Mouse (Mus musculus): ENCODE results near the gene Chd3. TPM values are rescaled to one million over a fixed set of nuclear protein-coding genes. Genes with fewer than 3 reads are reported as not detected.

Chd3 gene
- polyA plus RNA-seq, 1 experiment from 2014 or later, result 8.7 TPM

DNA sequence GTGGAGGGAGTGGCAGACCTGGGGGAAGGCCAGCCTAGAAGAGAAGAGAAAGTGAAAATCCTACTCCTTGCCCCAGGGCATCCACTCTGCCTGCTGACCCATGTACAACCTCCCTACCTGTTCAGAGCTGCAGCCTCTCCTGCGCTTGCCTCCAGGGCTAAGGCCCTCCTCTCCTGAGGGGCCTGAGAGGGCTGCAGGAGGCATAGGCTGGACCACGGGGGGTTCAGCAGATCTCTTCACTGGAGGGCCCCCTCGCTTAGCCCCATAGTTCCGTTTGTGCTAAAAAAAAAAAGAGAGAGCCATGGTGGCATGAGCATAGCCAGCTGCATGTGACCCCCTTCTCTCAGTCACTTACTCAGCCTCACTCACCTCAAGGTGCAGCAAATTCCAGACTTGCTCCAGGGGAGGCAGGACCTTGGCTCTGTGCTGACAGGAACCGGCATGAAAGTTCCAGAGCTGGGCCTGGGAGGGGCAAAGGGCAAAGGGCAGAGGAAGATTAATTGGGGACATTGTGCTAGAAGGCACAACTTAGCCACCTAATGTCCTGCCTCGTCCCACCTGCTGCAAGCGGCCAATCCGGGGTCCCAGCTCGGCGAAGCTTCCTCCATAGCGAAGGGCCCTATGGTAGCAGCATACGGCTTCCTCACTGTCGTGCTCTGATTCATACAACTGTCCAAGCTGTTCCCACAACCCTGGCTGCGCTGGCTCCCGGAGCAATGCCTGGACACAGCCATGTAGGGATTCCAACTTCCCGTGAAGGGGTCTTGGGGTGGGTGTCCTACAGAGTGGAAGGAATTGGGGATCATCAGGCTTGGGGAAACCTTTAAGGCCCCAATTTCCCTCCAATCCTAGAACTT is 37.9 kb upstream of the Chd3 start:
- no peak overlapping the region for H3K4me2 ChIP-seq (ENCODE audit: low read depth, low read length)
- peaks cover 45% of the 10 kb centered on the region for H3K36me3 ChIP-seq (replicated peaks; ENCODE audit: insufficient read depth, low read length)

DNA sequence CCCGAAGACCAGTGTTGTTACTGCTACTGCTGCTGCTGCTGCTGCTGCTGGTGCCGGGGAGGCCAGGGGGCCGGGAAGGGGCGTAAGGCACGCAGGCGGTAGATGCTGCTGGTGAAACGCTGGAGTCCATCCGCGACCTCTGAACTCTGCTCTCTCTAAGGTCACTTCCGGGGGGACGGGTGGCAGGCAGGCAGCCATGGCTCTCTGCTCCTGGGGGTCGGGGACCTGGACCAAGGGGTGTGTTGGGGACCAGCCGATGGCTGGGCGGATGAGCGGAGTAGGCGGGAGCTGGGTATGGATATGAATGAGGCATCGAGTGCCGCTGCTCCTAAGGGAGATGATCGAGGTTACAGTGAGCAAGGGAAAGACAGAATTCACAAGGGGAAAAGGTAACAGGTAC is 37.1 kb upstream of the Chd3 start:
- Histone ChIP-seq H3K27ac (ENCODE audit: low read depth) (no peak overlapping the region), H3K36me3 (replicated peaks; ENCODE audit: insufficient read depth, low read length) (peaks cover 52% of the 10 kb centered on the region), H3K9ac (replicated peaks) (no peak overlapping the region), H3K9me3 (ENCODE audit: low read length) (no peaks in the 10 kb centered on the region), H3K4me3 (ENCODE audit: low read depth, low read length) (no peak overlapping the region), H3K4me2 (ENCODE audit: low read depth, low read length) (no peak overlapping the region), H3K4me1 (ENCODE audit: insufficient read depth) (peaks cover 7% of the 10 kb centered on the region), H3K27me3 (ENCODE audit: insufficient read depth, low read length) (no peaks in the 10 kb centered on the region)
- ATAC-seq, result no peak
- WGBS (ENCODE audit: insufficient replicate concordance), result 84% methylated on average over 19 of the region's 19 CpGs
- peak; percentile 13 for DNase-seq
- TF ChIP-seq EP300 (IDR thresholded peaks at IDR 0.05; ENCODE audit: low read depth), result no peak
- no peak for TF ChIP-seq CTCF (IDR thresholded peaks at IDR 0.05; ENCODE audit: low read depth)

More for the DNA sequence above, 37.9 kb upstream of the Chd3 start:
- no peak for TF ChIP-seq CTCF (IDR thresholded peaks at IDR 0.05; ENCODE audit: low read depth)
- no peak for TF ChIP-seq EP300 (IDR thresholded peaks at IDR 0.05; ENCODE audit: low read depth)
- Histone ChIP-seq H3K27ac (ENCODE audit: low read depth) (no peak overlapping the region), H3K9ac (replicated peaks) (no peak overlapping the region), H3K4me1 (ENCODE audit: insufficient read depth) (peaks cover 11% of the 10 kb centered on the region), H3K27me3 (ENCODE audit: insufficient read depth, low read length) (no peaks in the 10 kb centered on the region), H3K4me3 (ENCODE audit: low read depth, low read length) (no peak overlapping the region), H3K9me3 (ENCODE audit: low read length) (no peaks in the 10 kb centered on the region)
- ATAC-seq (no peak), DNase-seq (no peak)
- 80% methylated on average over 16 of the region's 16 CpGs for WGBS (ENCODE audit: insufficient replicate concordance)

DNA sequence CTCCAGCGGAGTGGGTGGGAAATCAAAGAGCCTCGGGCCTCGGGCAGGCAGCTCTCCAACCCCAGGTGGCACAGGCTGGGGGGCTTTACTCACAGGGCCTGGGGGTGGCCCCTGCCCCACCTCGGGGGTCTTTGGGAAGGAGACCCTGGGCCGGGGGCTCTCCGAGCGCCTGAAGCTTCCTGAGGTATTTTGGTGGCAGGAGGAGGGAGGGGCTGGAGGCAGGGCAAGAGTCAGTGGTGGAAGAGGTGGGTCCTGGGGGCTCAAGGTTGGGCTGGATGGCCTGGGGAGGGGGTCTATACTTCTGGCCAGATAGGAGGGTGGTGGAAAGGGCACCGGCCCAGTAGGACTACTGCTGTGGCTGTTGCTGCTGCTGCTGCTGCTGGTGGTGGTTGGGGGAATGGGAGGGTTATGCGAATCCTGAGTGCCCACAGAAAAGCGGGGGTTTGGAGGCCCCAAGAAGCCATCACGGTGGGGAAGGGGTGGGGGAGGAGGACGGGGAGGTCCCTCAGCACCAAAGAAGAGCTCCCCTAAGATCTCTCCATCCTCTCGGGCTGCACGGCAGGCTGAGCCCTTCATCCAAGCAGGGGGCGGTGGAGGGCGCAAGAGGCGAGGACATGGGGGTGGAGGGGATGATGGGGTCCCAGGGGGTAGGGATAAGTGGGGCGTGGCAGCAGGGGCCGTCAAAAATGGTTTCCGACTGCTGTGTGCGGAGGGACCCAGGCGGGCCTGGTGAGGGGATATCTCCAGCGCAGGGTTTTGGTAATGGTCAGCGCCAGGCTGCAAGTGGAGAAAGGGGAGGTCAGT is 36.4 kb upstream of the Chd3 start:
- Histone ChIP-seq H3K27me3 (ENCODE audit: insufficient read depth, low read length) (no peaks in the 10 kb centered on the region), H3K4me3 (ENCODE audit: low read depth, low read length) (no peak overlapping the region), H3K9ac (replicated peaks) (no peak overlapping the region), H3K27ac (ENCODE audit: low read depth) (no peak overlapping the region), H3K4me2 (ENCODE audit: low read depth, low read length) (no peak overlapping the region), H3K36me3 (replicated peaks; ENCODE audit: insufficient read depth, low read length) (peaks cover 57% of the 10 kb centered on the region), H3K9me3 (ENCODE audit: low read length) (no peaks in the 10 kb centered on the region), H3K4me1 (ENCODE audit: insufficient read depth) (peaks cover 7% of the 10 kb centered on the region)
- WGBS (ENCODE audit: insufficient replicate concordance), result 87% methylated on average over 24 of the region's 24 CpGs
- ATAC-seq (no peak), DNase-seq (no peak)
- TF ChIP-seq CTCF (IDR thresholded peaks at IDR 0.05; ENCODE audit: low read depth) (no peak), EP300 (IDR thresholded peaks at IDR 0.05; ENCODE audit: low read depth) (no peak)

DNA sequence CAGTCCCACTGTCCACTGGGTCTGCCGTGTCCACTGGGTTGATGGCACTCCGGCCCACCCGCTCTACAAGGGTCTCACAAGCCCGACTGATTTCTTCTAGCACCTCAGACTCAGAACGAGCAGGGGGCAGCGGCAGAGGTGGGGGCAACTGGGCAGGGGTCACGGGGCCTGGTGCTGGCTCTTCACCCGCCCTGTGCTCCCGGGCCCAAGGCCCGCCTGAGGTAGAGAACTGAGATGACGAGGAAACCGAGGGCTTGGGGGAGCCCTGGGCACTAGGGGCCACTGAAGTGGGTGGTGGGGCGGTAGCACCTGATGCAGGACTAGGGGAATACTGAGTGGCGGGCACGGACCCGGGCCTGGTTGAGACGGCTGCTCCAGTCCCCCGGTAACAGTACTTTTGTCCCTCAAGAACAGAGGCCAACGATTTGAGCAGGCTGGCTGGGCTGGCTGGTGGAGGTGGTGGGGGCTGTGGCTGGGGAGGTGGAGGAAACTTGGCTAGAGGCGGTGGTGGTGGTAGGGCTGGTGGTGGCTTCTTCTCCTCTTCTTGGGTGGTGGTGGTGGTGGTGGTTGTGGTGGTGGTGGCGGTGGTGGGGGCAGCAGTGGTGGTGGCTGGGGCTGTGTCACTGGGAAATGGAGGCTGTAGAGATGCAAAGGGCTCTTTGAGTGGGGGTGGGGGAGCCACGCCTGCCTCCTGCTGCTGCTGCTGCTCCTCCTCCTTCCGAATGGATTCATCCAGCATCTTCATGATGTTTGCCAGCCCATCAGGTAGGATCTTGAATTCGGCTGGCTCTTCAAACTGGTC is 35.6 kb upstream of the Chd3 start:
- no peak overlapping the region for H3K27ac ChIP-seq (ENCODE audit: low read depth)
- H3K4me3 ChIP-seq (ENCODE audit: low read depth, low read length), result no peak overlapping the region
- TF ChIP-seq CTCF (IDR thresholded peaks at IDR 0.05; ENCODE audit: low read depth) (no peak), EP300 (IDR thresholded peaks at IDR 0.05; ENCODE audit: low read depth) (no peak)
- DNase-seq (no peak), ATAC-seq (no peak)
- peaks cover 65% of the 10 kb centered on the region for H3K36me3 ChIP-seq (replicated peaks; ENCODE audit: insufficient read depth, low read length)
- no peak overlapping the region for H3K4me2 ChIP-seq (ENCODE audit: low read depth, low read length)
- WGBS (ENCODE audit: insufficient replicate concordance), result 91% methylated on average over 23 of the region's 24 CpGs
- H3K27me3 ChIP-seq (ENCODE audit: insufficient read depth, low read length), result no peaks in the 10 kb centered on the region
- H3K4me1 ChIP-seq (ENCODE audit: insufficient read depth), result peaks cover 7% of the 10 kb centered on the region
- H3K9ac ChIP-seq (replicated peaks), result no peak overlapping the region
- no peaks in the 10 kb centered on the region for H3K9me3 ChIP-seq (ENCODE audit: low read length)

DNA sequence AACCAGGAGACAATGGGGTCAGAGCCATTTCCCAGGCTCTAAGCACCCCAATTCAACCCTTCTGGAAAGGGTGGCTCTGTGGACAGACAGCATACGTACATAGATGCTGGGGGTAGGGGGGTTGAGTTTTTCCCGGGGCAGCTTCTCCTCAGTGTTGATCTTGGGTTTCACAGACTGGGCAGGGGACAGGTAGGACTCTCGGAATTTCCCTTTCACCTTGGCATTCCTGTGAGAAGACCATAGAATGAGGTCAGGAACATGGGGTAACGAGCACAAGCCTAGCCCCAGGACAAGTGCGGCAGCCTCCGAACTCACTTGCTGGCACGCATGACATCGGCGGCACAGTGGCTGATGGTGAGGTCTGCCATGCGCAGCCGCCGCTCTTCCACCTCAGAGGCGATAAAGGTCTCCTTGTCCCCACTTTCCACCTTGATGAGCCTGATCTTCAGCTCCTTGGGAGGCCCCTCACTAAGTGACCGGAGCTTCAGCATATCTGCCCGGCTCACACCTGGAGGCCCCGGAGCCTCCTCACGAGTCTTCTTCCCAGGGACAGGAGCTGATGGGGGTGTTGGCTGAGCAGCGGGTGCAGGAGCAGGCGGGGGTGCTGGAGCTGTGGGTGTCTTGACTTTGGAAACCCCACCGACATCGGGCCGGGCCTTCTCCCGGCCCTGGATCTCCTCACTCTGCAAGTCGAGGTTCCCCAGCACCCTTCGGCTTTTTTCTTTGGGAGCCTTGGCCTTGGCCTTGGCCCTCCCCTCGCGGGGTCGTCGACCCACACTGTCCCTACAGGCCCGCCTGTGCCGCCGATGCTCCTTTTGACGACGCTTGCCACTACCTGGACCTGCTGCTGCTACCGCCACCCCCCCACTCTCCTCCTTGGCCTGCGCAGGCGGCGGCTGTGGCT is 34.7 kb upstream of the Chd3 start:
- no peak overlapping the region for H3K9ac ChIP-seq (replicated peaks)
- H3K4me1 ChIP-seq (ENCODE audit: insufficient read depth), result peaks cover 7% of the 10 kb centered on the region
- H3K27ac ChIP-seq (ENCODE audit: low read depth), result no peak overlapping the region
- no peaks in the 10 kb centered on the region for H3K27me3 ChIP-seq (ENCODE audit: insufficient read depth, low read length)
- H3K36me3 ChIP-seq (replicated peaks; ENCODE audit: insufficient read depth, low read length), result peaks cover 68% of the 10 kb centered on the region
- no peak overlapping the region for H3K4me3 ChIP-seq (ENCODE audit: low read depth, low read length)
- no peak for TF ChIP-seq EP300 (IDR thresholded peaks at IDR 0.05; ENCODE audit: low read depth)
- TF ChIP-seq CTCF (IDR thresholded peaks at IDR 0.05; ENCODE audit: low read depth), result no peak
- ATAC-seq, result no peak
- WGBS (ENCODE audit: insufficient replicate concordance), result 89% methylated on average over 38 of the region's 38 CpGs
- no peaks in the 10 kb centered on the region for H3K9me3 ChIP-seq (ENCODE audit: low read length)
- H3K4me2 ChIP-seq (ENCODE audit: low read depth, low read length), result no peak overlapping the region
- no peak for DNase-seq
